Mouse (Mus musculus): Measurements from ENCODE around the gene Kdf1. TPM values are rescaled to one million over a fixed set of nuclear protein-coding genes. Genes with fewer than 3 reads are reported as not detected.

The Kdf1 gene
- polyA plus RNA-seq, 1 experiment = not detected

- no peak for TF ChIP-seq GATA1 (IDR thresholded peaks at IDR 0.05; ENCODE audit: low read length)
Measured at GRCm38 (mm10) chr4:133512972-133513371, 5.8 kb upstream of the Kdf1 start.

- TF ChIP-seq GATA1 (IDR thresholded peaks at IDR 0.05; ENCODE audit: low read length) = no peak
Measured at GRCm38 (mm10) chr4:133519369-133519665, 554 bp downstream of the Kdf1 start.

GRCm38 (mm10) chr4:133521502-133521901 is 2.7 kb downstream of the Kdf1 start:
- TF ChIP-seq GATA1 (IDR thresholded peaks at IDR 0.05; ENCODE audit: low read length) = no peak

GRCm38 (mm10) chr4:133527788-133528187 is 9.0 kb downstream of the Kdf1 start:
- no peak for TF ChIP-seq GATA1 (IDR thresholded peaks at IDR 0.05; ENCODE audit: low read length)

GRCm38 (mm10) chr4:133532777-133533176 is 14.0 kb downstream of the Kdf1 start:
- no peak for TF ChIP-seq GATA1 (IDR thresholded peaks at IDR 0.05; ENCODE audit: low read length)

GRCm38 (mm10) chr4:133536081-133536480 is 17.3 kb downstream of the Kdf1 start:
- TF ChIP-seq GATA1 (IDR thresholded peaks at IDR 0.05; ENCODE audit: low read length) = no peak

GRCm38 (mm10) chr4:133536652-133537051 is 17.9 kb downstream of the Kdf1 start:
- no peak for TF ChIP-seq GATA1 (IDR thresholded peaks at IDR 0.05; ENCODE audit: low read length)

- TF ChIP-seq GATA1 (IDR thresholded peaks at IDR 0.05; ENCODE audit: low read length) = no peak
Measured at GRCm38 (mm10) chr4:133545272-133546231, 26.8 kb downstream of the Kdf1 start, which contains the start of gene Nudc. TSS of gene Nudc (minus strand) at chr4:133545996.

GRCm38 (mm10) chr4:133552029-133552428 is 33.3 kb downstream of the Kdf1 start:
- no peak for TF ChIP-seq GATA1 (IDR thresholded peaks at IDR 0.05; ENCODE audit: low read length)

- TF ChIP-seq GATA1 (IDR thresholded peaks at IDR 0.05; ENCODE audit: low read length) = no peak
Measured at GRCm38 (mm10) chr4:133552768-133553447, 34.1 kb downstream of the Kdf1 start, which contains the start of gene Nr0b2. TSS of gene Nr0b2 (plus strand) at chr4:133553376.

- no peak for TF ChIP-seq GATA1 (IDR thresholded peaks at IDR 0.05; ENCODE audit: low read length)
Measured at GRCm38 (mm10) chr4:133553448-133554330, 34.9 kb downstream of the Kdf1 start.

GRCm38 (mm10) chr4:133557041-133557717 is 38.4 kb downstream of the Kdf1 start:
- TF ChIP-seq GATA1 (IDR thresholded peaks at IDR 0.05; ENCODE audit: low read length) = no peak

- no peak for TF ChIP-seq GATA1 (IDR thresholded peaks at IDR 0.05; ENCODE audit: low read length)
Measured at GRCm38 (mm10) chr4:133559846-133560245, 41.1 kb downstream of the Kdf1 start.

GRCm38 (mm10) chr4:133561622-133562021 is 42.9 kb downstream of the Kdf1 start:
- TF ChIP-seq GATA1 (IDR thresholded peaks at IDR 0.05; ENCODE audit: low read length) = no peak

GRCm38 (mm10) chr4:133563123-133563571 is 44.4 kb downstream of the Kdf1 start:
- TF ChIP-seq GATA1 (IDR thresholded peaks at IDR 0.05; ENCODE audit: low read length) = no peak
